Mouse (Mus musculus) liver, adult 2 months (tissue): Measurements from ENCODE around the gene Mthfd1l.

Experiments used
- CTCF ChIP-seq: fragments of 200-500 bp; IDR thresholded peaks from 2 replicates; pipeline ENCODE4 v1.5.1; 2011; ENCODE audit warnings: low read depth, low read length, control low read depth
- POLR2A ChIP-seq: fragments of 200-500 bp; IDR thresholded peaks from 2 replicates; pipeline ENCODE4 v1.6.1; 2011; ENCODE audit warnings: low read length, control low read depth; ENCODE audit not compliant: insufficient read depth; ENCODE audit errors: extremely low read depth

GRCm38 (mm10) chr10:4146947-4147346, 174.0 kb downstream of the Mthfd1l start:
- TF ChIP-seq CTCF (no peak), POLR2A (no peak)
